Mouse (Mus musculus) stomach, embryonic 16.5 days (tissue): Measurements from ENCODE around the gene Il1f10. TPM values are rescaled to one million over a fixed set of nuclear protein-coding genes. Genes with fewer than 3 reads are reported as not detected.

Experiments
- ATAC-seq: fragments of 200-750 bp; cut with Nextera tagmentation; 2 replicates; pipeline ENCODE4 v1.8.0; 2017; ENCODE audit warnings: moderate number of reproducible peaks, moderate TSS enrichment; ENCODE audit not compliant: insufficient read depth, low FRiP score
- H3K27ac ChIP-seq: fragments of 300-500 bp; sonication (generic); 2 replicates; pipeline ENCODE4 v1.5.1; 2014; ENCODE audit warnings: low read length
- H3K27me3 ChIP-seq: fragments of 300-500 bp; sonication (generic); 2 replicates; pipeline ENCODE4 v1.6.1; 2014; ENCODE audit warnings: low read length, control low read depth, mixed read lengths; ENCODE audit not compliant: control insufficient read depth, insufficient read depth
- H3K36me3 ChIP-seq: fragments of 300-500 bp; sonication (generic); 2 replicates; pipeline ENCODE4 v1.6.1; 2014; ENCODE audit warnings: low read length; ENCODE audit not compliant: control insufficient read depth, insufficient read depth
- H3K4me1 ChIP-seq: fragments of 300-500 bp; sonication (generic); 2 replicates; pipeline ENCODE4 v1.6.1; 2014; ENCODE audit warnings: low read length, control low read depth, mixed read lengths; ENCODE audit not compliant: control insufficient read depth, insufficient read depth
- H3K4me2 ChIP-seq: fragments of 300-500 bp; sonication (generic); 2 replicates; pipeline ENCODE4 v1.6.1; 2014; ENCODE audit warnings: low read depth, low read length, mixed read lengths
- H3K4me3 ChIP-seq: fragments of 300-500 bp; sonication (generic); replicated peaks from 2 replicates; pipeline ENCODE4 v1.5.1; 2014; ENCODE audit warnings: mild to moderate bottlenecking, low read length
- H3K9ac ChIP-seq: fragments of 300-500 bp; sonication (generic); 2 replicates; pipeline ENCODE4 v1.6.1; 2014; ENCODE audit warnings: low read length
- H3K9me3 ChIP-seq: fragments of 300-500 bp; sonication (generic); replicated peaks from 2 replicates; pipeline ENCODE4 v1.6.1; 2016; ENCODE audit warnings: low read length, control low read depth; ENCODE audit not compliant: control insufficient read depth
- WGBS: fragments of 180-500 bp; shearing (Covaris S2); extraction: QIAGEN DNeasy Blood & Tissue Kit; methylation state at CpG from one replicate; pipeline ENCODE4 v1.1.7; 2014; 5-methylcytosine and 5-hydroxymethylcytosine counted together
- polyA plus RNA-seq: library from polyadenylated mRNA; unstranded; fragments of >200 nt; fragmentation: Nextera tagmentation; extraction: Ambion mirVana; gene quantifications from 2 replicates; pipeline ENCODE4 v1.2.1, GENCODE M21; 2015

The Il1f10 gene
- polyA plus RNA-seq, 1 experiment from 2014 or later = not detected

GRCm38 (mm10) chr2:24317919-24318598 is 27.1 kb downstream of the Il1f10 start:
- Histone ChIP-seq H3K9ac (no peak overlapping the region), H3K36me3 (no peaks in the 10 kb centered on the region), H3K4me2 (no peak overlapping the region), H3K4me1 (no peaks in the 10 kb centered on the region), H3K27me3 (no peaks in the 10 kb centered on the region), H3K27ac (no peak overlapping the region), H3K4me3 (no peak overlapping the region), H3K9me3 (no peaks in the 10 kb centered on the region)
- ATAC-seq = no peak
- WGBS = 69% methylated on average over 4 of the region's 4 CpGs

- no peak overlapping the region for H3K4me3 ChIP-seq
- H3K4me2 ChIP-seq = no peak overlapping the region
- peak overlapping the region; percentile 19; the same call in 1 of the 2 replicates for H3K27ac ChIP-seq
- no peaks in the 10 kb centered on the region for H3K36me3 ChIP-seq
- H3K9ac ChIP-seq = no peak overlapping the region
- no peaks in the 10 kb centered on the region for H3K4me1 ChIP-seq
- H3K9me3 ChIP-seq = no peaks in the 10 kb centered on the region
- peak; percentile 40; the same call in 1 of the 2 replicates for ATAC-seq
- no peaks in the 10 kb centered on the region for H3K27me3 ChIP-seq
- WGBS = 46% methylated on average over 3 of the region's 3 CpGs
Observed at GRCm38 (mm10) chr2:24335333-24335732, 44.3 kb downstream of the Il1f10 start.

GRCm38 (mm10) chr2:24336545-24336944 is 45.5 kb downstream of the Il1f10 start, which contains the start of gene Il1rn:
TSS of gene Il1rn (plus strand) at chr2:24336853.
- Histone ChIP-seq H3K4me3 (no peak within 1 kb of the TSS), H3K4me1 (no peaks in the 10 kb centered on the region), H3K36me3 (no peaks in the 10 kb centered on the region), H3K9ac (no peak within 1 kb of the TSS), H3K4me2 (no peak within 1 kb of the TSS), H3K9me3 (no peaks in the 10 kb centered on the region), H3K27me3 (no peaks in the 10 kb centered on the region), H3K27ac (peak within 1 kb of the TSS; percentile 19; the same call in 1 of the 2 replicates)
- ATAC-seq = peak; percentile 76; the same call in 1 of the 2 replicates
- 56% methylated on average over 2 of the region's 2 CpGs for WGBS

GRCm38 (mm10) chr2:24341395-24341885 is 50.4 kb downstream of the Il1f10 start:
- no peak for ATAC-seq
- H3K9ac ChIP-seq = no peak overlapping the region
- H3K36me3 ChIP-seq = no peaks in the 10 kb centered on the region
- H3K27me3 ChIP-seq = no peaks in the 10 kb centered on the region
- 65% methylated on average over 3 of the region's 3 CpGs for WGBS
- H3K4me1 ChIP-seq = no peaks in the 10 kb centered on the region
- no peak overlapping the region for H3K4me2 ChIP-seq
- H3K4me3 ChIP-seq = no peak overlapping the region
- no peaks in the 10 kb centered on the region for H3K9me3 ChIP-seq
- no peak overlapping the region for H3K27ac ChIP-seq

Other genes with a start within 250 kb of the Il1f10 start
- 1.9 and 2.8 TPM in 2 replicates for gene Hnmt, start 241.8 kb upstream of the Il1f10 start, polyA plus RNA-seq
- gene Tbpl2, start 194.6 kb upstream of the Il1f10 start, polyA plus RNA-seq = not detected in 2 replicates
- gene Il1f8, start 138.0 kb upstream of the Il1f10 start, polyA plus RNA-seq = 0.10 and 0.62 TPM in 2 replicates
- 0.40 and 0.49 TPM in 2 replicates for gene Il1f9, start 104.7 kb upstream of the Il1f10 start, polyA plus RNA-seq
- 0.28 and 0.97 TPM in 2 replicates for gene Il1f6, start 75.8 kb upstream of the Il1f10 start, polyA plus RNA-seq
- 0.15 TPM in 1 of 2 replicates, not detected in the other for gene Il1f5, start 14.2 kb upstream of the Il1f10 start, polyA plus RNA-seq
- gene Il1rn, start 45.7 kb downstream of the Il1f10 start, polyA plus RNA-seq = 13.6 and 15.0 TPM in 2 replicates
- gene Psd4, start 76.4 kb downstream of the Il1f10 start, polyA plus RNA-seq = 9.4 and 10.2 TPM in 2 replicates
- 0.17 and 0.67 TPM in 2 replicates for gene Pax8, start 184.4 kb downstream of the Il1f10 start, polyA plus RNA-seq